Mouse (Mus musculus) embryo, embryonic 9.5 days (tissue): ENCODE measurements at regions not wholly inside any gene's neighbourhood (a gene's known extent, or its start where the extent isn't known, plus 50 kb on each side); places are given as distances from the start of the nearest gene placed in this dataset.

Experiments
- DNase-seq: peaks from one replicate; pipeline ENCODE4 v3.0.0-alpha.2; 2017; ENCODE audit errors: extremely low spot score

DNA sequence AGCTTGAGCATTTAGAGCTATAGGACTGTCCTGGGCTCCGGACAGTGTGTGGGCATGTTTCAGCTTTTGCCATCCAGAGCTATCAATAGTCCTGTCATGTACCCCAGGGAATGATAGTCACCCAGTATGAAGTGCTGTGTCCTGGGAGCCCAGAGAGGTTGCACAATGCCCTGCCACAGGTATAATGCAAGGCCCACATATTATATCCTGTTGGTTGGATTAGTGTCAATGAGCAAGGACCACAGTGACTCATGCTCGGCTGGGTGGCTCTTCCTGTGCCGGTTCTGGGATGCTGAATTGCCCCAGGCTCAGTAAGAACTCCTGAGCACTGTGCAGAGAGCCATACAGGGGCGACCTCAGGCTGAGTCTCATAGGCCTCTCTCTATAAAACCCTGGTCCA is 54.5 kb upstream of the Ccnd1 start:
- DNase-seq, result no peak

DNA sequence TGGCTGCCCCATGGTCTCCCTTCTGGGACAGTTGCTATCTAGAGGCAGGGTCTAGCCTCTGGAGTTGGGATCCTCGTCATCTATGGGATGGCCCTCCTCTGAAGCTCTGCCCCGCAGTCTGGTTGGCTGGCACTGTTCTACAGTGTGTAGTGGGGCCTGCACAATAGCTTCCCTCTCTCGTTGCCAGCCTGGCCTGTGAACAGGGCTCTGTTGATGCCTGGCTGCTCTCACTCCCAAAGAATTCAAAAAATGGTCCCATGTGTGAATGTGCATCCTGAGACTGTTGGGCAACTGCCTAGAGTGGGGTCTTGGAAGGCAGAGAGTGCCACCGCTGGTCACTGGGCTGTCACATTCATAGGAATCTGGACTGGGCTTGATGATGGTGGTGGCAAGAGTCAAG is 53.8 kb upstream of the Ccnd1 start:
- no peak for DNase-seq

- DNase-seq, result no peak
These were observed 52.0 kb upstream of the Ccnd1 start for GRCm38 (mm10) chr7:144991760-144992159.
